Mouse (Mus musculus): ENCODE measurements around the gene Stum. TPM values are rescaled to one million over a fixed set of nuclear protein-coding genes. Genes with fewer than 3 reads are reported as not detected.

The Stum gene
- total and polyA plus RNA-seq, 3 experiments: 2.0 to 3.7 (median 2.8) TPM

GRCm38 (mm10) chr1:180514077-180514476 is 30.8 kb upstream of the Stum start:
- H3K27me3 ChIP-seq (ENCODE audit: control insufficient read depth, insufficient read depth, low read length): no peaks in the 10 kb centered on the region
- no peak for DNase-seq

GRCm38 (mm10) chr1:180510879-180511278 is 27.6 kb upstream of the Stum start:
- H3K79me2 ChIP-seq (replicated peaks; ENCODE audit: control insufficient read depth, insufficient read depth, low read length): no peaks in the 10 kb centered on the region
- DNase-seq: no peak
- TF ChIP-seq EP300 (IDR thresholded peaks at IDR 0.05; ENCODE audit: insufficient read depth, low read depth, low read length): no peak
- TF ChIP-seq CTCF (IDR thresholded peaks at IDR 0.05): no peak
- TF ChIP-seq POLR2A (IDR thresholded peaks at IDR 0.05; ENCODE audit: insufficient read depth, low read depth, low read length): no peak
- intact Hi-C loops (cut with DNase I): no loop called here
- H3K27me3 ChIP-seq (ENCODE audit: control insufficient read depth, insufficient read depth, low read length): no peaks in the 10 kb centered on the region
- WGBS: 63% methylated on average over 4 of the region's 4 CpGs
- no peak overlapping the region for H3K27ac ChIP-seq
- H3K36me3 ChIP-seq (ENCODE audit: control insufficient read depth, insufficient read depth, low read length): no peaks in the 10 kb centered on the region
- H3K4me1 ChIP-seq (ENCODE audit: control insufficient read depth, insufficient read depth, low read length): no peaks in the 10 kb centered on the region
- H3K4me3 ChIP-seq: no peak overlapping the region
- no peak overlapping the region for H3K9ac ChIP-seq (ENCODE audit: low read depth, low read length)

More at GRCm38 (mm10) chr1:180514077-180514476, 30.8 kb upstream of the Stum start:
- no peaks in the 10 kb centered on the region for H3K36me3 ChIP-seq (ENCODE audit: control insufficient read depth, insufficient read depth, low read length)
- WGBS: 49% methylated on average over 2 of the region's 2 CpGs
- no peak overlapping the region for H3K9ac ChIP-seq (ENCODE audit: low read depth, low read length)
- no peak overlapping the region for H3K27ac ChIP-seq
- TF ChIP-seq POLR2A (IDR thresholded peaks at IDR 0.05; ENCODE audit: insufficient read depth, low read depth, low read length) (no peak), EP300 (IDR thresholded peaks at IDR 0.05; ENCODE audit: insufficient read depth, low read depth, low read length) (no peak), CTCF (IDR thresholded peaks at IDR 0.05) (no peak)
- no peak overlapping the region for H3K4me3 ChIP-seq
- intact Hi-C loops (cut with DNase I): no loop called here
- no peaks in the 10 kb centered on the region for H3K79me2 ChIP-seq (replicated peaks; ENCODE audit: control insufficient read depth, insufficient read depth, low read length)
- no peaks in the 10 kb centered on the region for H3K4me1 ChIP-seq (ENCODE audit: control insufficient read depth, insufficient read depth, low read length)

- Histone ChIP-seq H3K9ac (ENCODE audit: low read depth, low read length) (no peak overlapping the region), H3K27me3 (ENCODE audit: control insufficient read depth, insufficient read depth, low read length) (no peaks in the 10 kb centered on the region), H3K36me3 (ENCODE audit: control insufficient read depth, insufficient read depth, low read length) (no peaks in the 10 kb centered on the region), H3K27ac (no peak overlapping the region), H3K4me3 (no peak overlapping the region), H3K79me2 (replicated peaks; ENCODE audit: control insufficient read depth, insufficient read depth, low read length) (no peaks in the 10 kb centered on the region), H3K4me1 (ENCODE audit: control insufficient read depth, insufficient read depth, low read length) (no peaks in the 10 kb centered on the region)
- no peak for DNase-seq
- intact Hi-C loops (cut with DNase I): no loop called here
- TF ChIP-seq CTCF (IDR thresholded peaks at IDR 0.05) (no peak), EP300 (IDR thresholded peaks at IDR 0.05; ENCODE audit: insufficient read depth, low read depth, low read length) (no peak), POLR2A (IDR thresholded peaks at IDR 0.05; ENCODE audit: insufficient read depth, low read depth, low read length) (no peak)
- 59% methylated on average over 15 of the region's 15 CpGs for WGBS
These were observed 27.1 kb upstream of the Stum start for GRCm38 (mm10) chr1:180510442-180510841.

GRCm38 (mm10) chr1:180508662-180509061 is 25.4 kb upstream of the Stum start:
- no peaks in the 10 kb centered on the region for H3K27me3 ChIP-seq (ENCODE audit: control insufficient read depth, insufficient read depth, low read length)

GRCm38 (mm10) chr1:180507291-180507791 is 24.0 kb upstream of the Stum start:
- intact Hi-C loops (cut with DNase I): no loop called here
- Histone ChIP-seq H3K4me3 (no peak overlapping the region), H3K27me3 (ENCODE audit: control insufficient read depth, insufficient read depth, low read length) (no peaks in the 10 kb centered on the region), H3K36me3 (ENCODE audit: control insufficient read depth, insufficient read depth, low read length) (no peaks in the 10 kb centered on the region), H3K27ac (no peak overlapping the region), H3K9ac (ENCODE audit: low read depth, low read length) (no peak overlapping the region), H3K4me1 (ENCODE audit: control insufficient read depth, insufficient read depth, low read length) (no peaks in the 10 kb centered on the region), H3K79me2 (replicated peaks; ENCODE audit: control insufficient read depth, insufficient read depth, low read length) (no peaks in the 10 kb centered on the region)
- TF ChIP-seq CTCF (IDR thresholded peaks at IDR 0.05) (no peak), EP300 (IDR thresholded peaks at IDR 0.05; ENCODE audit: insufficient read depth, low read depth, low read length) (no peak)
- no peak for DNase-seq
- WGBS: 51% methylated on average over 7 of the region's 7 CpGs

More at GRCm38 (mm10) chr1:180508662-180509061, 25.4 kb upstream of the Stum start:
- DNase-seq: no peak
- H3K79me2 ChIP-seq (replicated peaks; ENCODE audit: control insufficient read depth, insufficient read depth, low read length): no peaks in the 10 kb centered on the region
- no peak overlapping the region for H3K27ac ChIP-seq
- H3K9ac ChIP-seq (ENCODE audit: low read depth, low read length): no peak overlapping the region
- no peaks in the 10 kb centered on the region for H3K4me1 ChIP-seq (ENCODE audit: control insufficient read depth, insufficient read depth, low read length)
- intact Hi-C loops (cut with DNase I): no loop called here
- no peaks in the 10 kb centered on the region for H3K36me3 ChIP-seq (ENCODE audit: control insufficient read depth, insufficient read depth, low read length)
- H3K4me3 ChIP-seq: no peak overlapping the region
- WGBS: 59% methylated on average over 7 of the region's 7 CpGs
- no peak for TF ChIP-seq EP300 (IDR thresholded peaks at IDR 0.05; ENCODE audit: insufficient read depth, low read depth, low read length)
- no peak for TF ChIP-seq POLR2A (IDR thresholded peaks at IDR 0.05; ENCODE audit: insufficient read depth, low read depth, low read length)
- TF ChIP-seq CTCF (IDR thresholded peaks at IDR 0.05): no peak

GRCm38 (mm10) chr1:180506341-180506740 is 23.0 kb upstream of the Stum start:
- no peak for TF ChIP-seq EP300 (IDR thresholded peaks at IDR 0.05; ENCODE audit: insufficient read depth, low read depth, low read length)
- no peak for TF ChIP-seq CTCF (IDR thresholded peaks at IDR 0.05)
- intact Hi-C loops (cut with DNase I): no loop called here
- no peak overlapping the region for H3K4me3 ChIP-seq
- WGBS: 89% methylated on average over 7 of the region's 7 CpGs
- H3K27me3 ChIP-seq (ENCODE audit: control insufficient read depth, insufficient read depth, low read length): no peaks in the 10 kb centered on the region
- no peaks in the 10 kb centered on the region for H3K4me1 ChIP-seq (ENCODE audit: control insufficient read depth, insufficient read depth, low read length)
- no peak overlapping the region for H3K27ac ChIP-seq
- no peak overlapping the region for H3K9ac ChIP-seq (ENCODE audit: low read depth, low read length)
- no peak for DNase-seq
- H3K36me3 ChIP-seq (ENCODE audit: control insufficient read depth, insufficient read depth, low read length): no peaks in the 10 kb centered on the region
- H3K79me2 ChIP-seq (replicated peaks; ENCODE audit: control insufficient read depth, insufficient read depth, low read length): no peaks in the 10 kb centered on the region

All from heart, adult 2 months (tissue).